Mouse (Mus musculus) MEL (cell line): ENCODE results near the gene Grifin. TPM values are rescaled to one million over a fixed set of nuclear protein-coding genes. Genes with fewer than 3 reads are reported as not detected.

Source experiments
- DNase-seq: peaks from one replicate; pipeline ENCODE4 v3.0.0; 2011; ENCODE audit warnings: low read depth, low spot score
- H3K27ac ChIP-seq: 2 replicates; pipeline ENCODE4 v1.5.1; 2012; ENCODE audit warnings: low read depth, mild to moderate bottlenecking, control low read depth, low read length, moderate library complexity; ENCODE audit not compliant: control insufficient read depth
- H3K27me3 ChIP-seq, 2 experiments: fragments of 150-350 bp in 1 of 2; sonication (generic) in 1 of 2; 2 replicates each; pipeline ENCODE4 v1.6.1; 2012; ENCODE audit warnings: low read length in 2 of 2, mild to moderate bottlenecking in 2 of 2, improper control_type of control experiment in 1 of 2, moderate library complexity in 1 of 2; ENCODE audit not compliant: insufficient read depth in 2 of 2, control insufficient read depth in 1 of 2
- H3K36me3 ChIP-seq, 2 experiments: 2 replicates each; pipeline ENCODE4 v1.6.1; 2012 to 2014; ENCODE audit warnings: low read length in 2 of 2, improper control_type of control experiment in 1 of 2, inconsistent platforms in 1 of 2, mild to moderate bottlenecking in 1 of 2; ENCODE audit not compliant: insufficient read depth in 2 of 2, control insufficient read depth in 1 of 2
- H3K4me1 ChIP-seq, 2 experiments: fragments of 150-350 bp in 1 of 2; sonication (generic) in 1 of 2; 2 replicates each; pipeline ENCODE4 v1.6.1; 2012; ENCODE audit warnings: low read length in 2 of 2, improper control_type of control experiment in 1 of 2, mild to moderate bottlenecking in 1 of 2; ENCODE audit not compliant: insufficient read depth in 2 of 2, control insufficient read depth in 1 of 2
- H3K4me3 ChIP-seq, 2 experiments: fragments of 150-350 bp in 1 of 2; sonication (generic) in 1 of 2; 2 replicates each; pipeline ENCODE4 v1.5.1; 2012; ENCODE audit warnings: low read depth in 2 of 2, low read length in 2 of 2, mild to moderate bottlenecking in 2 of 2, moderate library complexity in 2 of 2, control low read depth in 1 of 2, improper control_type of control experiment in 1 of 2; ENCODE audit not compliant: control insufficient read depth in 1 of 2, insufficient read depth in 1 of 2
- H3K79me2 ChIP-seq: 2 replicates; pipeline ENCODE4 v1.6.1; 2012; ENCODE audit warnings: mild to moderate bottlenecking, low read length, moderate library complexity; ENCODE audit not compliant: control insufficient read depth, poor library complexity, insufficient read depth
- H3K9ac ChIP-seq: 2 replicates; pipeline ENCODE4 v1.6.1; 2012; ENCODE audit warnings: low read depth, mild to moderate bottlenecking, control low read depth, low read length, moderate library complexity; ENCODE audit not compliant: control insufficient read depth, poor library complexity, severe bottlenecking
- H3K9me3 ChIP-seq: fragments of 150-350 bp; sonication (generic); replicated peaks from 2 replicates; pipeline ENCODE4 v1.6.1; 2012; ENCODE audit warnings: mild to moderate bottlenecking, low read length, improper control_type of control experiment, moderate library complexity; ENCODE audit not compliant: insufficient read depth
- CHD2 ChIP-seq: IDR thresholded peaks from 2 replicates; pipeline ENCODE4 v1.6.1; 2011; ENCODE audit warnings: low read length, improper control_type of control experiment
- EP300 ChIP-seq, 2 experiments: IDR thresholded peaks; 2 replicates each; pipeline ENCODE4 v1.6.1; 2011; ENCODE audit warnings: improper control_type of control experiment in 2 of 2, low read length in 2 of 2, low read depth in 1 of 2, mild to moderate bottlenecking in 1 of 2
- ETS1 ChIP-seq: IDR thresholded peaks from 2 replicates; pipeline ENCODE4 v1.6.1; 2012; ENCODE audit warnings: low read depth, mild to moderate bottlenecking, inconsistent platforms, low read length, improper control_type of control experiment, moderate library complexity
- GABPA ChIP-seq: IDR thresholded peaks from 2 replicates; pipeline ENCODE4 v1.6.1; 2012; ENCODE audit warnings: low read depth, mild to moderate bottlenecking, inconsistent platforms, low read length, improper control_type of control experiment, moderate library complexity
- HCFC1 ChIP-seq: IDR thresholded peaks from 2 replicates; pipeline ENCODE4 v1.6.1; 2012; ENCODE audit warnings: low read depth, mild to moderate bottlenecking, inconsistent platforms, low read length, improper control_type of control experiment, moderate library complexity
- KAT2A ChIP-seq: conservative IDR thresholded peaks from 2 replicates; pipeline ENCODE4 v1.6.1; 2012; ENCODE audit warnings: low read depth, low read length, improper control_type of control experiment, inconsistent platforms
- MAFK ChIP-seq: IDR thresholded peaks from 2 replicates; pipeline ENCODE4 v1.6.1; 2011; ENCODE audit warnings: low read depth, mild to moderate bottlenecking, low read length, improper control_type of control experiment, borderline replicate concordance
- MAX ChIP-seq: IDR thresholded peaks from 2 replicates; pipeline ENCODE4 v1.6.1; 2011; ENCODE audit warnings: low read length, improper control_type of control experiment
- MXI1 ChIP-seq: IDR thresholded peaks from 2 replicates; pipeline ENCODE4 v1.6.1; 2011; ENCODE audit warnings: mild to moderate bottlenecking, low read depth, low read length, improper control_type of control experiment
- MYB ChIP-seq: IDR thresholded peaks from 2 replicates; pipeline ENCODE4 v1.6.1; 2011; ENCODE audit warnings: mild to moderate bottlenecking, low read depth, low read length, improper control_type of control experiment
- MYC ChIP-seq: IDR thresholded peaks from 2 replicates; pipeline ENCODE4 v1.6.1; 2011; ENCODE audit warnings: low read depth, mild to moderate bottlenecking, low read length, improper control_type of control experiment, moderate library complexity
- NRF1 ChIP-seq: IDR thresholded peaks from 2 replicates; pipeline ENCODE4 v1.6.1; 2014; ENCODE audit warnings: low read depth, mild to moderate bottlenecking, inconsistent platforms, low read length, improper control_type of control experiment, moderate library complexity; ENCODE audit not compliant: poor library complexity, insufficient read depth, severe bottlenecking
- RAD21 ChIP-seq: IDR thresholded peaks from 2 replicates; pipeline ENCODE4 v1.6.1; 2011; ENCODE audit warnings: mild to moderate bottlenecking, low read depth, low read length, improper control_type of control experiment
- RCOR1 ChIP-seq: IDR thresholded peaks from 2 replicates; pipeline ENCODE4 v1.6.1; 2012; ENCODE audit warnings: low read depth, mild to moderate bottlenecking, inconsistent platforms, low read length, improper control_type of control experiment
- SIN3A ChIP-seq: IDR thresholded peaks from 2 replicates; pipeline ENCODE4 v1.6.1; 2012; ENCODE audit warnings: low read length, improper control_type of control experiment, inconsistent platforms
- SMC3 ChIP-seq: IDR thresholded peaks from 2 replicates; pipeline ENCODE4 v1.6.1; 2011; ENCODE audit warnings: low read depth, low read length, improper control_type of control experiment
- TAL1 ChIP-seq: IDR thresholded peaks from 2 replicates; pipeline ENCODE4 v1.6.1; 2012; ENCODE audit warnings: mild to moderate bottlenecking, inconsistent platforms, low read length, moderate library complexity, mixed read lengths
- TBP ChIP-seq: IDR thresholded peaks from 2 replicates; pipeline ENCODE4 v1.8.0; 2011; ENCODE audit warnings: low read depth, low read length, improper control_type of control experiment
- TCF12 ChIP-seq: IDR thresholded peaks from 2 replicates; pipeline ENCODE4 v1.6.1; 2014; ENCODE audit warnings: low read depth, mild to moderate bottlenecking, inconsistent platforms, low read length, improper control_type of control experiment, moderate library complexity
- ZKSCAN1 ChIP-seq: IDR thresholded peaks from 2 replicates; pipeline ENCODE4 v1.6.1; 2012; ENCODE audit warnings: low read depth, mild to moderate bottlenecking, inconsistent platforms, low read length, improper control_type of control experiment, moderate library complexity
- polyA plus RNA-seq, 2 experiments: library from polyadenylated mRNA; stranded (reverse) in 1 of 2; unstranded in 1 of 2; fragments of >175 nt in 1 of 2; fragments of >200 nt in 1 of 2; gene quantifications; 2 replicates each; pipeline versions ENCODE4 v1.2.1 to v1.2.4; 2012; ENCODE audit warnings: low replicate concordance in 2 of 2, low read depth in 1 of 2; ENCODE audit not compliant: insufficient read length in 2 of 2, insufficient read depth in 1 of 2, missing spikeins in 1 of 2
- total RNA-seq: library from RNA; depleted of rRNA; stranded (reverse); fragments of 300-350 nt; gene quantifications from 2 replicates; pipeline ENCODE4 v1.2.3, GENCODE M21; 2012

Gene Grifin
- total and polyA plus RNA-seq, 3 experiments, result 0.32 TPM; not detected in 2

- Histone ChIP-seq H3K9me3 (no peaks in the 10 kb centered on the region), H3K27me3 (no peaks in the 10 kb centered on the region; a peak in 1 of 4 replicates), H3K27ac (no peak overlapping the region), H3K9ac (no peak overlapping the region), H3K36me3 (peaks cover 0 to 5% of the 10 kb centered on the region in 2 experiments; a peak in 2 of 4 replicates), H3K4me3 (no peak overlapping the region), H3K79me2 (no peaks in the 10 kb centered on the region), H3K4me1 (peaks cover 2 to 9% of the 10 kb centered on the region in 2 experiments; a peak in 2 of 4 replicates)
- no peak for TF ChIP-seq TCF12
- DNase-seq, result no peak
Measured at GRCm38 (mm10) chr5:140572611-140573010, 7.7 kb upstream of the Grifin start.

GRCm38 (mm10) chr5:140571673-140572072, 6.8 kb upstream of the Grifin start:
- H3K27ac ChIP-seq, result no peak overlapping the region
- TF ChIP-seq TCF12 (no peak), TAL1 (no peak), MYB (no peak), MXI1 (no peak), MAFK (no peak), RAD21 (no peak), CHD2 (no peak), EP300 (IDR thresholded peaks at IDR 0.05; ENCODE audit: low read depth in 1 of 2, low read length in 2 of 2) (no peak), SMC3 (no peak), ETS1 (no peak), GABPA (no peak), HCFC1 (no peak), MAX (no peak), ZKSCAN1 (no peak), NRF1 (no peak), SIN3A (no peak), TBP (no peak), RCOR1 (no peak), KAT2A (no peak), MYC (no peak)
- H3K9ac ChIP-seq, result no peak overlapping the region

More at GRCm38 (mm10) chr5:140571673-140572072, 6.8 kb upstream of the Grifin start:
- Histone ChIP-seq H3K9me3 (no peaks in the 10 kb centered on the region), H3K4me3 (no peak overlapping the region), H3K79me2 (no peaks in the 10 kb centered on the region), H3K4me1 (peaks cover 5 to 16% of the 10 kb centered on the region in 2 experiments; a peak in 3 of 4 replicates), H3K36me3 (peaks cover 0 to 5% of the 10 kb centered on the region in 2 experiments; a peak in 2 of 4 replicates), H3K27me3 (no peaks in the 10 kb centered on the region; a peak in 1 of 4 replicates)
- no peak for DNase-seq
